10 mouse cellular contexts compared by ENCODE assay signal in the genomic region with DNA sequence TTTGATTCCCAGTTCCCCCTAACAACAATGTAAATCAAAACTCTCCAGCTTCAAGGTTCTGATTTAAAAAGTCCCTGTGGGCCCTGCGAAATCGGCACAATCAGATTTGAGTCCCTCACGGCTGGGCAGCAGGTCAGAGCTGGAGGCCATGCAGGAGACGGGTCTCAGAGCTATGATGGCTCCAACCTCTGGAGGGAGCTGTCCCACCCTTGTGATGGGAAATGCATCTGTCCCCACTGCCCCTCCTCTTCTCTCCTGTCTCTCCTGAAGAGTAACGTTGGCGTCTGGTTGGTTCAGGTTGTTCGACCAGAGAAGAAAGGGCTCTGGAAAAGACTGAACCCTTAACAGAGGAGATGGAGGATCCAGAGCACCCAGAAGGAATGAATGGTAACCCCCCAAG.
DNase-seq lines count a peak whose midpoint lies in the region; ATAC-seq and TF ChIP-seq lines count a peak whose summit lies in the region.
"Had no signal": no experiment of that assay in that cellular context is flagged by ENCODE, and none has a peak within 500 bp of the region (broad histone marks: within the 10 kb centered on the region; RNA-seq: fewer than 3 reads in every experiment).

No protein-coding gene starts in this region.

- H3K27ac ChIP-seq in layer of hippocampus, adult 2 months: peak overlapping the region; percentile 48
- peak overlapping the region; percentile 34; the same call in 1 of the 2 replicates for H3K27ac ChIP-seq in embryonic facial prominence, embryonic 15.5 days (replicated peaks)
- peak overlapping the region; percentile 55 for H3K27ac ChIP-seq in liver, postnatal 0 days (ENCODE audit: low read depth)
- H3K27ac ChIP-seq: hindbrain, embryonic 13.5 days had no signal

- H3K9ac ChIP-seq in embryonic facial prominence, embryonic 15.5 days: no peak overlapping the region
- H3K9ac ChIP-seq in liver, postnatal 0 days (replicated peaks): no peak overlapping the region
- H3K9ac ChIP-seq: hindbrain, embryonic 13.5 days had no signal

- H3K36me3 ChIP-seq in embryonic facial prominence, embryonic 15.5 days: no peaks in the 10 kb centered on the region
- no peaks in the 10 kb centered on the region for H3K36me3 ChIP-seq in liver, postnatal 0 days (replicated peaks; ENCODE audit: insufficient read depth, low read length)
- H3K36me3 ChIP-seq: hindbrain, embryonic 13.5 days had no signal

- H3K4me1 ChIP-seq in embryonic facial prominence, embryonic 15.5 days: peaks cover 16% of the 10 kb centered on the region
- H3K4me1 ChIP-seq in liver, postnatal 0 days (ENCODE audit: insufficient read depth): 0 out of 2 replicates have a peak, but pooled peaks cover 5% of the 10 kb centered on the region

- no peak overlapping the region for H3K4me2 ChIP-seq in embryonic facial prominence, embryonic 15.5 days (replicated peaks)
- H3K4me2 ChIP-seq in liver, postnatal 0 days (ENCODE audit: low read depth, low read length): no peak overlapping the region
- H3K4me2 ChIP-seq: hindbrain, embryonic 13.5 days had no signal

- WGBS in embryonic facial prominence, embryonic 15.5 days: 80% methylated on average over 7 of the region's 7 CpGs
- WGBS in liver, postnatal 0 days (ENCODE audit: insufficient replicate concordance): 54% methylated on average over 7 of the region's 7 CpGs

- no peaks in the 10 kb centered on the region for H3K9me3 ChIP-seq in embryonic facial prominence, embryonic 15.5 days (replicated peaks)
- no peaks in the 10 kb centered on the region for H3K9me3 ChIP-seq in liver, postnatal 0 days (ENCODE audit: low read length)
- H3K9me3 ChIP-seq: hindbrain, embryonic 13.5 days had no signal

- TF ChIP-seq CTCF in layer of hippocampus, adult 2 months (conservative IDR thresholded peaks at IDR 0.05): no peak
- 0 out of 2 replicates have a peak, but pooled peaks have one; percentile 14 for TF ChIP-seq CTCF in liver, postnatal 0 days (IDR thresholded peaks at IDR 0.05; ENCODE audit: low read depth)

- TF ChIP-seq EP300 in liver, postnatal 0 days (IDR thresholded peaks at IDR 0.05; ENCODE audit: low read depth): no peak

- H3K27me3 ChIP-seq in embryonic facial prominence, embryonic 15.5 days: no peaks in the 10 kb centered on the region
- no peaks in the 10 kb centered on the region for H3K27me3 ChIP-seq in liver, postnatal 0 days (ENCODE audit: insufficient read depth, low read length)
- H3K27me3 ChIP-seq: hindbrain, embryonic 13.5 days had no signal

- ATAC-seq in embryonic facial prominence, embryonic 15.5 days (ENCODE audit: insufficient number of reproducible peaks, low FRiP score, low TSS enrichment, low read depth): no peak
- no peak for ATAC-seq in liver, postnatal 0 days
- no peak for ATAC-seq in megakaryocyte-erythroid progenitor cell, adult 5-6 weeks (replicated peaks; ENCODE audit: low FRiP score, low TSS enrichment, poor library complexity, severe bottlenecking)
- ATAC-seq: forebrain, embryonic 14.5 days had no signal

- H3K4me3 ChIP-seq in layer of hippocampus, adult 2 months: no peak overlapping the region
- no peak overlapping the region for H3K4me3 ChIP-seq in embryonic facial prominence, embryonic 15.5 days (replicated peaks)
- no peak overlapping the region for H3K4me3 ChIP-seq in liver, postnatal 0 days (ENCODE audit: low read depth, low read length)
- H3K4me3 ChIP-seq: hindbrain, embryonic 13.5 days; left cerebral cortex, adult 2 months had no signal

- no peak for DNase-seq in layer of hippocampus, adult 2 months (ENCODE audit: low spot score in 2 of 2)
- no peak for DNase-seq in layer of hippocampus, adult 11-12 months (ENCODE audit: low spot score)
- peak; percentile 75 for DNase-seq in R1 (ENCODE audit: low read depth, low spot score)
- DNase-seq in liver, postnatal 0 days: no peak
- DNase-seq in left cerebral cortex, postnatal 14 days (ENCODE audit: low spot score in 2 of 2): no peak

- intact Hi-C loops in left cerebral cortex, postnatal 14 days (cut with DNase I): no loop called here
